Mouse (Mus musculus) C2C12 (cell line): Measurements from ENCODE around the gene 1700088E04Rik.

ENCODE experiments used
- CEBPB ChIP-seq: IDR thresholded peaks from one replicate; pipeline ENCODE4 v1.6.1; 2011; ENCODE audit warnings: low read depth, mild to moderate bottlenecking, control low read depth, moderate library complexity
- CTCF ChIP-seq: IDR thresholded peaks from one replicate; pipeline ENCODE4 v1.5.1; 2011; ENCODE audit not compliant: control insufficient read depth, insufficient read depth, insufficient read length
- FOSL1 ChIP-seq: IDR thresholded peaks from one replicate; pipeline ENCODE4 v1.8.0; 2011; ENCODE audit warnings: mild to moderate bottlenecking, low read length; ENCODE audit not compliant: poor library complexity, insufficient read depth, severe bottlenecking
- MYOD1 ChIP-seq: IDR thresholded peaks from one replicate; pipeline ENCODE4 v1.6.1; 2011; ENCODE audit warnings: low read depth; ENCODE audit not compliant: control insufficient read depth, insufficient read length
- MYOG ChIP-seq: IDR thresholded peaks from one replicate; pipeline ENCODE4 v1.6.1; 2011; ENCODE audit not compliant: control insufficient read depth, insufficient read length; ENCODE audit errors: extremely low read depth

DNA sequence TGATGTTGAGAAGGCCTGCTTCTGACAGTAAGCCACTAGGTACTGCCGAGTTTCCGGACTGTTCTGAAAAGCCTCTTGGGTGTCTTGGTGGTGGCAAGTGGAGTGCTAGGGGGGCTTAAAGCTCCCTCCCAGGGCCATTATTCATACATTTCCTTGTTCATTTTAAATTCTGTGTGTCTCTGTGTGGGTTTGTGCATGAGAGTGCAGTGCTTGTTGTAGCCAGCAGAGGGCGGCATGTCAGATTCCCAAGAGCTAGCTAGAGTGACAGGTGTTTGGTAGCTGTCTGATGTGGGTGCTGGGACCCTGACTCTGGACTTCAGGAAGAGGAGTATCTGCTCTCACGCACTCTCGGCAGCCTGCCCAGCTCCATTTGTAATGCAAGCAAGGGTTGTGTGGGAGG lies 12.8 kb downstream of the 1700088E04Rik start:
- TF ChIP-seq CTCF (no peak), MYOD1 (no peak), FOSL1 (no peak), CEBPB (no peak), MYOG (no peak)
